In genomic region chr10:42383708-42384107, GRCm38 (mm10) we compare ENCODE assay signal across 29 mouse cellular contexts.
DNase-seq lines count a peak whose midpoint lies in the region; ATAC-seq and TF ChIP-seq lines count a peak whose summit lies in the region.
"Had no signal": no experiment of that assay in that cellular context is flagged by ENCODE, and none has a peak within 500 bp of the region (broad histone marks: within the 10 kb centered on the region; RNA-seq: fewer than 3 reads in every experiment).

No protein-coding gene starts in this region.

- TF ChIP-seq POLR2A in heart, adult 2 months (IDR thresholded peaks at IDR 0.05; ENCODE audit: insufficient read depth, low read depth, low read length): no peak
- no peak for TF ChIP-seq POLR2A in brain, embryonic 14.5 days (IDR thresholded peaks at IDR 0.05; ENCODE audit: borderline replicate concordance, extremely low read depth, insufficient read depth, insufficient read length, poor library complexity, severe bottlenecking)

- H3K27me3 ChIP-seq in heart, adult 2 months (ENCODE audit: control insufficient read depth, insufficient read depth, low read length): no peaks in the 10 kb centered on the region
- H3K27me3 ChIP-seq in midbrain, embryonic 16.5 days (ENCODE audit: control insufficient read depth, insufficient read depth, low read depth, low read length): no peaks in the 10 kb centered on the region
- H3K27me3 ChIP-seq: CH12.LX; heart, embryonic 12.5 days; liver, embryonic 12.5 days had no signal

- TF ChIP-seq CTCF in heart, adult 2 months (IDR thresholded peaks at IDR 0.05): no peak
- TF ChIP-seq CTCF in brain, embryonic 14.5 days (IDR thresholded peaks at IDR 0.05; ENCODE audit: borderline replicate concordance, extremely low read depth, insufficient read depth, insufficient read length): no peak

- H3K36me3 ChIP-seq in heart, adult 2 months (ENCODE audit: control insufficient read depth, insufficient read depth, low read length): no peaks in the 10 kb centered on the region
- H3K36me3 ChIP-seq in midbrain, embryonic 16.5 days (ENCODE audit: control insufficient read depth, insufficient read depth, low read length): no peaks in the 10 kb centered on the region
- H3K36me3 ChIP-seq: heart, embryonic 12.5 days; liver, embryonic 12.5 days had no signal

- WGBS in heart, adult 2 months: 59% methylated on average over 6 of the region's 6 CpGs
- 28% methylated on average over 6 of the region's 6 CpGs for WGBS in midbrain, embryonic 16.5 days

- ATAC-seq in midbrain, embryonic 16.5 days: peak; percentile 62; the same call in 1 of the 2 replicates
- ATAC-seq: activated CD4-positive, CD25-positive, alpha-beta regulatory T cell, adult 4 months; forebrain, embryonic 16.5 days; intestine, postnatal 0 days; liver, embryonic 12.5 days had no signal

- intact Hi-C loops in heart, adult 2 months (cut with DNase I): no loop called here

- H3K9ac ChIP-seq in heart, adult 2 months (ENCODE audit: low read depth, low read length): no peak overlapping the region
- H3K9ac ChIP-seq in midbrain, embryonic 16.5 days (ENCODE audit: low read depth, low read length): no peak overlapping the region
- H3K9ac ChIP-seq: heart, embryonic 12.5 days; hindbrain, embryonic 14.5 days; liver, embryonic 12.5 days had no signal

- no peak for TF ChIP-seq EP300 in heart, adult 2 months (IDR thresholded peaks at IDR 0.05; ENCODE audit: insufficient read depth, low read depth, low read length)

- no peak overlapping the region for H3K4me2 ChIP-seq in midbrain, embryonic 16.5 days (ENCODE audit: low read length)
- H3K4me2 ChIP-seq: heart, embryonic 12.5 days; hindbrain, embryonic 14.5 days; liver, embryonic 12.5 days had no signal

- no peak overlapping the region for H3K27ac ChIP-seq in heart, adult 2 months
- H3K27ac ChIP-seq in midbrain, embryonic 16.5 days (ENCODE audit: low read length): no peak overlapping the region
- H3K27ac ChIP-seq: hindbrain, embryonic 14.5 days; liver, embryonic 12.5 days; macrophage had no signal

- no peaks in the 10 kb centered on the region for H3K79me2 ChIP-seq in heart, adult 2 months (replicated peaks; ENCODE audit: control insufficient read depth, insufficient read depth, low read length)

- H3K9me3 ChIP-seq in midbrain, embryonic 16.5 days (replicated peaks; ENCODE audit: control insufficient read depth, low read length, poor library complexity, severe bottlenecking): no peaks in the 10 kb centered on the region
- H3K9me3 ChIP-seq: heart, embryonic 12.5 days; liver, embryonic 12.5 days had no signal

- H3K4me3 ChIP-seq in heart, adult 2 months: no peak overlapping the region
- no peak overlapping the region for H3K4me3 ChIP-seq in midbrain, embryonic 16.5 days (ENCODE audit: low read depth, low read length)
- H3K4me3 ChIP-seq: erythroblast, embryonic 14.5 days; heart, embryonic 12.5 days; liver, embryonic 12.5 days had no signal

- peak; percentile 12 to 31 for DNase-seq in cerebellum, postnatal 10 days
- no peak for DNase-seq in cerebellum, adult 11 months
- DNase-seq in heart, adult 11 months: peak; percentile 37
- DNase-seq in heart, adult 2 months: no peak
- peak; percentile 77 for DNase-seq in brain, embryonic 14.5 days (ENCODE audit: low read depth)
- no peak for DNase-seq in spleen, postnatal 14 days (ENCODE audit: low spot score in 2 of 2)
- no peak for DNase-seq in cerebellum, postnatal 4 days (ENCODE audit: low spot score in 2 of 2)
- DNase-seq: adrenal gland, adult 2 months; adrenal gland, postnatal 36 days; cerebellum, adult 8-10 months; cerebellum, postnatal 36 days; gastrocnemius, postnatal 14 days; kidney, adult 9 months; kidney, postnatal 10 days; lung, adult 18-20 months; lung, postnatal 10 days; right cerebral cortex, postnatal 4 days; thymus, adult 2 months; thymus, postnatal 36 days had no signal

- H3K4me1 ChIP-seq in heart, adult 2 months (ENCODE audit: control insufficient read depth, insufficient read depth, low read length): no peaks in the 10 kb centered on the region
- H3K4me1 ChIP-seq in midbrain, embryonic 16.5 days (ENCODE audit: control insufficient read depth, insufficient read depth, low read length): peaks cover 13% of the 10 kb centered on the region; the same call in 1 of the 2 replicates
- H3K4me1 ChIP-seq: liver, embryonic 12.5 days had no signal

Comparison
In these comparisons a context has a peak if more than half of its experiments do, and no peak if none do; other contexts are left out.
1. DNase-seq: peak in cerebellum, postnatal 10 days (2 of 2), heart, adult 11 months (single experiment) and brain, embryonic 14.5 days (single experiment); none in cerebellum, adult 11 months (single experiment), heart, adult 2 months (0 of 2), spleen, postnatal 14 days (0 of 2) and cerebellum, postnatal 4 days (0 of 2).